Mouse (Mus musculus): ENCODE data around the gene Kcna6. TPM values are rescaled to one million over a fixed set of nuclear protein-coding genes. Genes with fewer than 3 reads are reported as not detected.

Kcna6 gene
- total RNA-seq, 1 experiment from 2014 or later, result not detected

DNA sequence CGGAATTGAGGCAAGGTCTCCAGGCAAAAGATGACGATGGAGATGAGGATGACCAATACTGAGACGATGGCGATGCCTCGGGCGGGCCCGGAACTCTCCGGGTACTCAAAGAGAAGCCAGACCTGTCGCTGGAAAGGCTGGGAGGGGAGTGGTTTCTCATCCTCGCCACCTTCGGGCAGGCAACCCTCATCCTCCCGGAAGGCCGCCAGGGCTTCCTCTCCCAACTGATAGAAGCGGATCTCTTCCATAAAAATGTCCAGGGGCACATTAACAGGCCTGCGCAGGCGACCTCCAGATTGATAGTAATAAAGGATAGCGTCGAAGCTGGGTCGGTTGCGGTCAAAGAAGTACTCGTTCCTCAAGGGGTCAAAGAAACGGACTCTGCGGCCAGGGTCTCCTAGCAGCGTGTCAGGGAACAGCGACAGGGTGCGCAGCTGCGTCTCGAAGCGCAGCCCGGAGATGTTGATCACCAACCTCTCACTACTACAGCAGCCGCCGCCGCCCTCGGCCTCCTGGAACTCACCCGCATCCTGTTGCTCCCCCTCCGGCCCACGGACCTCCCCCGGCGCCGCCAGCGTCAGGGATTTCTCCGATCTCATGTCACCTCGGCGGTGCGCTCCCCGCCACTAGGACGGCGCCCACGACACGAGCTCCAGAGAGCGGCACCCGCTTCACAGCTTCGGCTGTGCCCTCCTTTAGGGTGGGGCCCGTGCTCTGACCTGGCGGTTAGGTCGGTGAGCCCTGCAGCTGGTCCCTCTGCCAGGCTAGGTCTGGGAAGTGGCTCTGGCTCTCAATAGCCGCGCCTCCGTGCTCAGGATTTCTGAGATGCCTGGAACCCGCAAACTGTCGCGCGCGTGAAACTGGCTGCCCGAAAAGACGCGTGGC, 906 bp downstream of the Kcna6 start:
- ATAC-seq (replicated peaks; ENCODE audit: insufficient number of reproducible peaks, low FRiP score, low TSS enrichment, poor library complexity, severe bottlenecking), result no peak

DNA sequence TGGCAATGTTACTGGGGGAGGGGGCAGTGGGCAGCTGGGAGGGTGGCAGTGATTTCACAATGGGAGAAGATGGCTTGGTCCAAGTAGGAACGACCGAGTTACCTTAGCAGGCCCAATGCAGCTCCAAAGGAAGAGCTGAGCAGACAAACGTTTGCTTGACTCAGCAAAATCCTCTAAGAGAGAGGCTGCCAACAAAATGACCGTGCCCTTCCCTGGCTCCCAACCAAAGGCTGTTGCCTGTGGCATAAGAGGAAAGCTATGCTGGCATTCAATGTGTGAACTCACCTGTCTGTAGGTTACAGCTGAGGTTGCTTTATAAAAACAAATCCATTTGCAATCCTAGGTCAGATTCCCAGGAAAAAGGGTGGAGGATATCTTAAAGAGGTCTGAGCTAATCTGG, 3.5 kb downstream of the Kcna6 start:
- no peak for ATAC-seq (replicated peaks; ENCODE audit: insufficient number of reproducible peaks, low FRiP score, low TSS enrichment, poor library complexity, severe bottlenecking)

DNA sequence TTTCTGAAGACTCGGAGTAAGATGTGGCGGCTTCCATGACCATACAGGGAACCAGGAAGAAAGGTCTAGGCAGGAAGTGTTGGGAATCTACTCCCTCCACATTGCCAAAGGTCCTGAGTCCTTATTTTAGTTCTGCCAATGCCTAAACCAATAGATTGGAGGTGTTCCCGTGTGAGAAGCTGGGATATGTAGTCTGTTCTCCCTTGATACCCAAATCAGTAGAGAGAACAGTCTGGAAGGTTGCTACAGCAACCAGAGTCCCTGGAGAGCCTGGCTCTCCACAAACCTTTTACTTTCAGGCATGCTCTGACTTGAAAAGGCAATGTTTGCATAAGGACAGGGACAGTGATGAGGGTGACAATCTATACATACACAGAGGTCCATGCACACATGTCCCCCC, 4.7 kb downstream of the Kcna6 start:
- ATAC-seq (replicated peaks; ENCODE audit: insufficient number of reproducible peaks, low FRiP score, low TSS enrichment, poor library complexity, severe bottlenecking), result no peak

DNA sequence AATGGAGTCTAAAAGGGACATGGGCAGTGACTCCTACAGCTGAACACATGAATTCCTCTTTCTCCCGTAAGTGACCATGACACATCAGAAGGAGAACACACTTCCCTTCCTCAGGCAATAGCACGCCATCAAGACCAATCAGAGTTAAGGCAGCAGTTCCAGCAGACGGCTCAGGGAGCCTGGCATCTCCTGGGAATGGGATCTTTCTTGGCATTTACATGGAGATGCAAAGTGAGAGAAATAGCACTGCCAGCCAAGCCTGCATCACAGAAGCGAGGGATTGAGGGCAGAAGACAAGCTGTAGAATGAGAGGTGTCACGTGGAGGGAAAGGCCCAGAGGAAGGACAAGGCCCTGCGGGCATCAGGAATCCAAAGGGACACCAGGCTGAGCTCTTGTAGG, 7.8 kb downstream of the Kcna6 start:
- no peak for ATAC-seq (replicated peaks; ENCODE audit: insufficient number of reproducible peaks, low FRiP score, low TSS enrichment, poor library complexity, severe bottlenecking)

DNA sequence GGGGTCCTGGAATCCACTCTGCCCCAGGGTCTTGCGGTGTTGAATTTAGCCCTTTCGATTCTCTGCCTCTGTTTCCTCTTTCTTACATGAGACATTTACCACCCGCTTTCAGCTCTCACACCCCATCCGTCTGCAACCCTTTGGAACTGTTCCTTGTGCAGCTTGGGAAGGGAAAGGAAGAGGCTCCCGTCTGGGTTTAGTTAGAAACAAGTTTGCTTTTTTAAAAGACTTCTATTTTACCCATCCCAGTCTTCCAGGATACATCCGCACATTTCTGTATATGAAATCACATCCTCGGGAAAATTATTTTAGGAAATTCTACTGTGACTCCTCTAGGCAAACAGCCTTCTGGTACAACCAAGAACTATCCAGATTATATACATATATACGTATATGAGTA, 11.7 kb downstream of the Kcna6 start:
- ATAC-seq (replicated peaks; ENCODE audit: insufficient number of reproducible peaks, low FRiP score, low TSS enrichment, poor library complexity, severe bottlenecking), result no peak

DNA sequence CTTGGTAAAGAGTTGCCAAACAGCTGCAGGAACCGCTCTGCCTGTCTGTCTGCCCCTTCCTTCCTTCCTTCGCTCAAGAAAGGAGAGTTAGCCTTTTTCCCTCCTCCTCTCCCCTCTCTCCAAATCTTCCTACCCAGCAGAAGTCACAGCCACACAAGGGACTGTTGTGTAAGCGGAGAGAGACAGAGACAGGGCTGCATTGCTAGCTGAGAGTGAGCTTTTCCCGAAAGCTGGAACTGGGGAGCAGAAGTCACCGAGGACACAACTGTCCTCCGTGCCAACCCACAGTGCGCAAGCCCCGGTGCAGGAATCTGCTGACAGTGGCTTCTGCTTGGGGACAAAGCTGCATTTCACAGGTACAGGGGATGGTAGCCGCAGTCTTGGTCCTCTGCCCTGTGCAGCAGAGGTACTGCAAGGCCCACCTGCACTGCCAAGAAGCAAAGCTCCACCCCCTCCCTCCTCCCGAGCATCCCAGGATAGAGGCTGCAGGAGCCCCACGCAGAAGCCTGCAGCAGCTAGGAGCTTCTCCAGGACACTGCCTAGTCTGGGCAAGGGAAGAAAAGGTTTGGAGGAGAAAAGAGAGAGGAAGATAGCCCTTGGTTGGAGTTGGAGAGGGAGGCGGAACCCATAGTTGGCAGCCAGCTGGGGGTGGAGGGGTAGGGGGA, 21.9 kb downstream of the Kcna6 start:
- ATAC-seq (replicated peaks; ENCODE audit: insufficient number of reproducible peaks, low FRiP score, low TSS enrichment, poor library complexity, severe bottlenecking), result no peak

DNA sequence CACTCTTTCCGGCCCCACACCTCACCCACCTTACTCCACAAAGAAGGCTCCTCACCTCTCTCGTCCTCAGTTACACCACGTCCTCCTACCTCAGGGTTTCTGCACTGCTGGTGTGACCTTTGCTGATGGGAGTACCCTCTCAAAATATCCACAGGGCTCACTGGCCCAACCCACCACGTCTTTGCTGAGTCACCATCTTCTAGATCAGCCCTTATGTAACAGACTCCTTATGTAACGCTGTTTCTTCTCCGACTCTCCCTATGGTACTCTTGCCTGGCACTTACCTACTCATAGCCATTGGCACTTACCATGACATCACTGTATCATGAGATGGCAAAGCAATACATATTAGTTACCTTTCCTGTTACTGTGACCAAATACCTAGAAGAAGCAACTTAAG, 27.9 kb downstream of the Kcna6 start:
- no peak for ATAC-seq (replicated peaks; ENCODE audit: insufficient number of reproducible peaks, low FRiP score, low TSS enrichment, poor library complexity, severe bottlenecking)

DNA sequence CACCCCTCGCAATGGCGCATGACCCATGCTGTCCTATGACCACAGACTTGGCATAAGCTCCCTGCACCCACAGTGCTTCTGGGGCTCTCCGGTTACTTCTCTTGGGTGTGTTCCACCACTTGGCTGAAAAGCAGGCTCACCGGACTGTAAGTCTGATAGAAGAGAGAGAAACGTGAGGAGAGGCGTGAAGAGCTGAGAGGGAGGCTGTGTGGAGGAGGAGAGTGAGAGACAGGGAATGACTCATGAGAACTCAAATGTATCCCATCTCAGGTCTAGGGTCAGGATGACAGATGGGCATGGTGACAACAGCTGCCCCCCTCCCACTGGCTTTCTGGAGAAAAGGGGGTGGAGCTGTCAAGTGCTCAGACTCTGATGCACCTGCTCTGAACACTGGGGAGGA, 34.5 kb downstream of the Kcna6 start:
- no peak for ATAC-seq (replicated peaks; ENCODE audit: insufficient number of reproducible peaks, low FRiP score, low TSS enrichment, poor library complexity, severe bottlenecking)

DNA sequence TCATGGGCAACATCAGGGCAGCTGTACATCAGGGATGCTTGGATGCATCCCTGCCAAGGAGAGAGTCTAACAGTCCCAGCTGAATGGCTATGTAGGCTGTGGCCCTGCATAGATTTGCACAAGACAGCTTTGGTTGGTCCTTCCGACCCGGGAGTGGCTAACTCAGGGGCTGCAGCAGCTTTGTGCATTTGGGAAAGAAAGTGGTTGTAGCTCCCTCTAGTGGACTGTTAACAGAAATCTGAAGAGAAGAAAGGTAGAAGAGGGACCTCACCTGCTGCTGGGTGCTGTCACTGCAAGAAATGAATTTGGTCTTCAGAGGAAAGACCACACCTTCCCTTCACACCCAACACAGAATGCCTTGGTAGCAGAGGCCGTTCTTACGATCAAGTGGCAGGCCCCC, 36.0 kb downstream of the Kcna6 start:
- ATAC-seq (replicated peaks; ENCODE audit: insufficient number of reproducible peaks, low FRiP score, low TSS enrichment, poor library complexity, severe bottlenecking), result no peak

DNA sequence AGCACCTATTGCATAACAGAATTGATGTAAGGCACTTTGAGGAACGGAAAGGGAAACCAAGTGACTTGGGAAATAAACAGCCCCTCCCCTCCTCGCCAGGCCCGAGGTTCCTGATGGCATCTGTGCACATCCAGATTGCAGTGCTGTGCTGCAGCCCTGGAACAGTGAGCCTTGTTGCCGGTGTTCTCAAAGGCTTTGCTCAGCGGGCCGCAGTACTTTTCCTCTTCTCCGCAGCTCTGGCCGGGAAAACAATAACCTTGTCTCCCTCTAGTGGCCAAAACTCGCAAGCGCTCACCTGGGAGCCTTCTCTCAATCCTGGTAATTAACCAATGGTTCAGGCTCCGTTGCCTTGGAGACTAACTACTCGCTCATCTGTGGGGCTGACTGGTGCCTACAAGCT, 38.4 kb downstream of the Kcna6 start:
- ATAC-seq (replicated peaks; ENCODE audit: insufficient number of reproducible peaks, low FRiP score, low TSS enrichment, poor library complexity, severe bottlenecking), result peak; percentile 64

DNA sequence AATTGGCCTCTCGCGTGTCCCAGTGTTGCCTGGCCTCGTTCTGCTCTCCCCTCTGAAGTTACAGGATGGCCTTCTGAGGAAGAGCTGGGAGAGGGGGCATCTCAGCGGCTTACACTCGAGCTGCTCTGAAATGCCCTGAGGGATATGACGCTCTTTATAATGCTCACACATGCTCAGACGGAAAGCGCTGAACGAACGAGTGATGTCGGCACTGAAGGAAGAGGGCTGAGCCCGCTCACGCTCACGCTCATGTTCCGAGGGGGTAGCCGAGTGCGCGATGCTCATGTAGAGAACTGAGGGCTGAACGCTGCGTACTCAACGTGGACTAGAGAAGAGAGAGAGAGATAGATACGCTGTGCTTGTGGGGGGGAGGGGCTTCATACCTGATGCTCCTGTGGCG, 39.3 kb downstream of the Kcna6 start:
- ATAC-seq (replicated peaks; ENCODE audit: insufficient number of reproducible peaks, low FRiP score, low TSS enrichment, poor library complexity, severe bottlenecking), result no peak

DNA sequence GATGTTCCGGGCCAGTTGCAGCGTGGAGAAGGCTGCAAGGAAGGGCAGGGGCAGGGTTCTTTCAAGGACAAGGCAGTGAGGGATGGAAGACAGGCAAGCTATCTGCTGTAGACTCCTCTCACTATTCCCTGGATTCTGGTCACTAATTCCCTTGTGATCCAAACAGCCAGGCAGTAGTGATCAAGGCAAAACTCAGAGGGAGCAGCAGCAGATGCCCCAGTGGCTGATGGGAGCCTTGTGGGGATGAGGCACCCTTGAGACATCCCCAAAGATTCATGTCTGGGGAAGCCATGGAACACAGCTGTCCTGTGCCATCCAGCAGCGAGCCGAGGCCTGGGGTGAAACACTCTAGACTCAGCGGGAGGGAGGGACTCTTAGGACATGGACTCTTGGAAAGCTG, 40.5 kb downstream of the Kcna6 start:
- no peak for ATAC-seq (replicated peaks; ENCODE audit: insufficient number of reproducible peaks, low FRiP score, low TSS enrichment, poor library complexity, severe bottlenecking)

DNA sequence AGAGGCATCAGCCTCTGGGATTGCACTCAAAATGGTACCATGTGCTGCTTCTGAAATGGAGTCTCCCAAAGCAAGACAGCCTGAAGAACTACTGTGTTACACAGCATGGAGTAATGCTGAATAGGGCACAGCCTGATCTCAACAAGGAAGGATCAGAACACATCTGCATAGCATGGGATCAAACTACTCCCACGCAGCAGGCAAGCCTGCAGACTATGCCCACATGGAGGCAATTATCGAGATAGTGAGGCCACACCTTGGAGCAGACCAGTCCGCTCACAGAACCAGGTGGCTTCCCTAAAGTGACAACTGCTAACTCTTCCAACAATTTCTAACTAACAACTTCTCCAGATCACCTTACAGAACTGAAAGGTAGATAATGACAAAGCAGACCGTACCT, 53.4 kb downstream of the Kcna6 start:
- no peak for ATAC-seq (replicated peaks; ENCODE audit: insufficient number of reproducible peaks, low FRiP score, low TSS enrichment, poor library complexity, severe bottlenecking)

DNA sequence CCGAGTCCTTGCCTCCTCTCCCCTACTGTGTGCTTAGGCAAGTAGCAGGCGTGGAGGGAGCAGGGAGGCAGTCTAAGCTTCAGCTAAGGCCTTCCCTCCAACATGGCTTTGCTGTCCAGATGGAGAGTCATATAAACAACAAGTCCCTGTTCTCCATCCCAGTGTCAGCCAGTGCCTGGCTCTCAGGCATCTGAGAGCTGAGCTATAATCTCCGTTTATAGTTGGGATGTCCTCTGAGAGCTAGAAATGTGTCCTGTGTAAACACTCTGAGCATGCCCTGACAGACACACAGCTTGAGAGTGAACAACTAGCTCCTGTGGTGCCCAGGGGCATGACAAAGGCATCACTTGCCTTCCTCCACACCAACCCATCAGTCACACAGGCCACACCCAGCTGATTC, 55.3 kb downstream of the Kcna6 start:
- ATAC-seq (replicated peaks; ENCODE audit: insufficient number of reproducible peaks, low FRiP score, low TSS enrichment, poor library complexity, severe bottlenecking), result 0 out of 2 replicates have a peak, but pooled peaks have one; percentile 17

DNA sequence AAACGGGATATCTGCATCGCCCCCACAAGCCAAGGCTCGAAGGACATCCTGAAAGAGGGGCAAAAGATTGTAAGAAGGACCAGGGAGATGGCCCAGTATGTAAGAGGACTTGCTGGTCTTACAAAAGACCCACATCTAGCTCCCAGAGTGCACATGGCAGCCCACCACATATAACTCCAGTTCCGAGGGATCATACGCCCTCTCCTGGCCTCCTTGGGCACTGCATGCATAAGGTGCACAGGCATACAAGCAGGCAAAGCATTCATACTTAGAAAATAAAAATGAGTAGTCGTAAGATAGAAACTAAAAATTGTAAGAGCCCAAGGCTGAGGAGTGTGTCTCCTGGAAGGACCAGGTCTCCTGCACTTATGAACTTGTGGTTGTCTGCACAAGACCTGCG, 61.5 kb downstream of the Kcna6 start:
- no peak for ATAC-seq (replicated peaks; ENCODE audit: insufficient number of reproducible peaks, low FRiP score, low TSS enrichment, poor library complexity, severe bottlenecking)

DNA sequence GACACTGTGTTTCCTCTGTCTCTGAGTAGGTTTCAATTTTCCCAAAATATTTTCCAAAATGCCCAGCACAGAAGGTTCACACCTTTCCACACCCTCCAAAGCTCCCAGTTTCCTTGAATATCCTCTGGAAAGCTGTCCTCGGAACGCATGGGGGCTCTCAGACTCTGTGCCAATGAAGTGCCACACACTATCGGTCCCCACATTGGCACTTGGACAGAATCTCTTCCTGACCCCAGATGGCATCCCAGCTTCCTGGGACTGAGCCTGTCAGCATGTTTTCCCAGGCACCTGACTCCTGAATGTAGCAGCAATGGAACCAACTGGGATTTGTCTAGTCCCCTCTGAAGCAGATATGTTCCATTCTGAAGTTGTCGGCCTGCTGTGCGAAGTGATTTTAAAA, 73.5 kb downstream of the Kcna6 start:
- ATAC-seq (replicated peaks; ENCODE audit: insufficient number of reproducible peaks, low FRiP score, low TSS enrichment, poor library complexity, severe bottlenecking), result no peak

DNA sequence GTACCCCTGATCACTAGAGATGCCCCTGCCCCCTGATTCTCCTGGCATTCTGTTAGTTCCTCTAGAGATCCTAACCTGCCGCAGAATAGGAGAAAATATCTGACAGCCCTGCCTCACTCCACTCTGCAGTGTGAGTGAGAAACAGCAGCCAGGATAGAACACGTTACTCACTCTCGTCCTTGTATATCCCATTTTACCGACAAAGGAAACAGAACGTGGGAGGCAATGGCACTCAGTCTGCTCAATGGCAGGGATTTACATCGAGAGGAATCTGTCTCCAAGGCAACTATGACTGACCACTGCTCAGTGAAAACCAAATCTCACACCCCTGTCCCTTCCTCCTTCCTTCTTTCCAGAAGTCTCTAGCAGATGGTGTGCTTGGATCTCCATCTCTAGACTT, 74.4 kb downstream of the Kcna6 start:
- ATAC-seq (replicated peaks; ENCODE audit: insufficient number of reproducible peaks, low FRiP score, low TSS enrichment, poor library complexity, severe bottlenecking), result no peak

DNA sequence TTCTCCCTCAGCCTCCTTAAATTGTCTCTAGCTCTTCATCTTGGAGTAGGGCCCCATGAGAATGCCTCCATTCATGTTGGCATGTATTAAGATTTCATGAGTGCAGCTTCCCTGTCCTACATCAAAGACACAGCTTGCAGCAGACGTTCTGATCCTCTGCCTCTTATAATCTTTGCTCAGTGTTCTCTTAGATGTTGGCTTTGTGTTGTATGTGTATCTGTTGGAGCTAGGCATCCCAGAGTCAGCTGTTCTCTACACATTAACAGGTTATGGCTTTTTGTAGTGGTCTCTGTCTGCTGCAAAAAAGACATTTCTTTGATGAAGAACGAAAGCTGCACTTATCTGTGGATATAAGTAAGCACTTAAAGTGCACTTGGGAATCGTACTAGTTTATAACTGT, 75.9 kb downstream of the Kcna6 start:
- ATAC-seq (replicated peaks; ENCODE audit: insufficient number of reproducible peaks, low FRiP score, low TSS enrichment, poor library complexity, severe bottlenecking), result no peak

All from monocyte, adult 5-6 weeks (primary cell).